Mouse (Mus musculus) heart, postnatal 0 days (tissue): ENCODE measurements around the gene Glrx5.

Experiments used
- CTCF ChIP-seq: IDR thresholded peaks from 2 replicates; pipeline ENCODE4 v1.5.1; 2016; ENCODE audit warnings: antibody characterized with exemption, control low read depth, low read depth
- EP300 ChIP-seq: IDR thresholded peaks from 2 replicates; pipeline ENCODE4 v1.6.1; 2016; ENCODE audit warnings: antibody characterized with exemption, low read depth

- TF ChIP-seq CTCF, result no peak
- no peak for TF ChIP-seq EP300
Observed at GRCm38 (mm10) chr12:105034130-105034769, 1.8 kb downstream of the Glrx5 start.
